Mouse (Mus musculus) hindbrain, embryonic 16.5 days (tissue): ENCODE measurements around the gene Arhgap27. TPM values are rescaled to one million over a fixed set of nuclear protein-coding genes. Genes with fewer than 3 reads are reported as not detected.
"Not testable (repeated sequence)": the region's sequence is repeated elsewhere in the genome, so short reads cannot be mapped to it uniquely, and the experiment has no call there.

Experiments
- ATAC-seq: fragments of 200-750 bp; cut with Nextera tagmentation; 2 replicates; pipeline ENCODE4 v1.8.0; 2017; ENCODE audit warnings: moderate TSS enrichment, moderate library complexity
- H3K27ac ChIP-seq: fragments of 300-500 bp; sonication (generic); 2 replicates; pipeline ENCODE4 v1.5.1; 2014; ENCODE audit warnings: low read depth, mild to moderate bottlenecking, control low read depth, low read length, moderate library complexity
- H3K27me3 ChIP-seq: fragments of 300-500 bp; sonication (generic); replicated peaks from 2 replicates; pipeline ENCODE4 v1.6.1; 2014; ENCODE audit warnings: low read length; ENCODE audit not compliant: control insufficient read depth, insufficient read depth
- H3K36me3 ChIP-seq: fragments of 300-500 bp; sonication (generic); 2 replicates; pipeline ENCODE4 v1.6.1; 2014; ENCODE audit warnings: mild to moderate bottlenecking, low read length, moderate library complexity, mixed read lengths; ENCODE audit not compliant: control insufficient read depth, insufficient read depth
- H3K4me1 ChIP-seq: fragments of 300-500 bp; sonication (generic); 2 replicates; pipeline ENCODE4 v1.6.1; 2014; ENCODE audit warnings: low read depth, low read length; ENCODE audit not compliant: control insufficient read depth, insufficient read depth
- H3K4me2 ChIP-seq: fragments of 300-500 bp; sonication (generic); 2 replicates; pipeline ENCODE4 v1.6.1; 2014; ENCODE audit warnings: mild to moderate bottlenecking, low read length, control low read depth, moderate library complexity
- H3K4me3 ChIP-seq: fragments of 300-500 bp; sonication (generic); 2 replicates; pipeline ENCODE4 v1.5.1; 2014; ENCODE audit warnings: mild to moderate bottlenecking, low read length, control low read depth, moderate library complexity
- H3K9ac ChIP-seq: fragments of 300-500 bp; sonication (generic); 2 replicates; pipeline ENCODE4 v1.6.1; 2014; ENCODE audit warnings: low read depth, mild to moderate bottlenecking, control low read depth, low read length, moderate library complexity
- H3K9me3 ChIP-seq: fragments of 300-500 bp; sonication (generic); 2 replicates; pipeline ENCODE4 v1.6.1; 2014; ENCODE audit warnings: mild to moderate bottlenecking, low read length, moderate library complexity; ENCODE audit not compliant: control insufficient read depth
- WGBS: fragments of 180-500 bp; shearing (Covaris S2); extraction: QIAGEN DNeasy Blood & Tissue Kit; methylation state at CpG from one replicate; pipeline ENCODE4 v1.1.7; 2014; 5-methylcytosine and 5-hydroxymethylcytosine counted together
- polyA plus RNA-seq: library from polyadenylated mRNA; unstranded; fragments of >200 nt; fragmentation: Nextera tagmentation; extraction: Ambion mirVana; gene quantifications from 2 replicates; pipeline ENCODE4 v1.2.1, GENCODE M21; 2015

Arhgap27 gene
- polyA plus RNA-seq, result 4.8 and 5.6 TPM in 2 replicates

DNA sequence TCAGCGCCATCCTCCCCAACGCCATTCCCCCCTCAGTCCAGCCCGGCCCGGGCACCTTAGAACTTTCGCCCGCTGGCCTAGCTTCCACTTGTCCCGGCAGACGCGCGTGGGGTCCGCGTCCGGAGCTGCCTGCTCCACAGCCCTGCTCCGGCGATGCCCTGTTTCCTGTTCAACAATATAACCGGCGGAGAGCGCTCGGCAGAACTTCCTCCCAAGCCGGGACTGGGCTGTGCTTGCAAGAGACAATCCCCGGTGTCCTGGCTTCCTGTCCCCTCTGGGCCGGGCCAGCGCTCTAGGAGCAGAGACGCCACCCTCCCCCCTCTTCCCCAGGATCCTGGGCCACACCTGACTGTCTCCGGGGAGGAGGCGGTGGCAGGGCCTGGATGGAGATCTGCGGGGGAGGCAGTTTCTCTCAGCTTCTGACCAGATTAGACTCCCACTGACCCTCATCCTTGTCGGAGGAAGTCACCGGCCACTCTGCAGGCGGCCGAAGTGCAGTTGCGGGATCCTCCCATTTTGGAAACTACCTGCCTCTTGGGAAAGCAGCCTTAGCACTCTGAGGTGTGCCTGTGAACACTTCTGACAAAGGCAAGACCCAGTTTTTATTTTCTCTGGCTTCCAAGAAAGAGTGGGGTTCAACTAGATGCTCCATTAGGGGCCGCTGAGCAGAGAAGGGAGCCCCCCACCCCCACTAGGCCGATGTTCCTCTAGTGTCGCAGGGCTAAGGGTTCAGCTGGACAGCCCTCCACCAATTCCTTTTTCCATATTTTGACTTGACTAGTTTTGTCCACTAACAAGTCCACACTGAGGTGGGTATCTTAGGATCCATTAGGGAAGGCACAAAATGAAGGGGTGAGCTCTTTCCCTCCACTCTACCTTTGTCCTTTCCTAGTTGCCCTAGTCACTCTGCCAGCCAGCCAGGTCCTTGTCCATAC, at the start of gene Arhgap27:
Gene Arhgap27 (minus strand): TSS at position 479 of the 935 bp plus-strand sequence.
- Histone ChIP-seq H3K9ac (peak within 1 kb of the TSS; percentile 53), H3K36me3 (peaks cover 3% of the 10 kb centered on the region; the same call in 1 of the 2 replicates), H3K27me3 (peaks cover 52% of the 10 kb centered on the region), H3K4me2 (peak within 1 kb of the TSS; percentile 72), H3K27ac (peak within 1 kb of the TSS; percentile 25), H3K9me3 (no peaks in the 10 kb centered on the region), H3K4me3 (peak within 1 kb of the TSS; percentile 40), H3K4me1 (peaks cover 28% of the 10 kb centered on the region)
- 4% methylated on average over 33 of the region's 35 CpGs for WGBS
- peak; percentile 15; the same call in 1 of the 2 replicates for ATAC-seq

GRCm38 (mm10) chr11:103412950-103413423, 49.5 kb upstream of the Arhgap27 start:
- Histone ChIP-seq H3K36me3 (no peaks in the 10 kb centered on the region), H3K27ac (peak overlapping the region; percentile 72), H3K9ac (peak overlapping the region; percentile 71), H3K4me2 (peak overlapping the region; percentile 92), H3K4me1 (peaks cover 14% of the 10 kb centered on the region), H3K4me3 (peak overlapping the region; percentile 83), H3K27me3 (no peaks in the 10 kb centered on the region), H3K9me3 (no peaks in the 10 kb centered on the region)
- WGBS, result 3% methylated on average over 14 of the region's 14 CpGs
- peak; percentile 67; the same call in 1 of the 2 replicates for ATAC-seq

DNA sequence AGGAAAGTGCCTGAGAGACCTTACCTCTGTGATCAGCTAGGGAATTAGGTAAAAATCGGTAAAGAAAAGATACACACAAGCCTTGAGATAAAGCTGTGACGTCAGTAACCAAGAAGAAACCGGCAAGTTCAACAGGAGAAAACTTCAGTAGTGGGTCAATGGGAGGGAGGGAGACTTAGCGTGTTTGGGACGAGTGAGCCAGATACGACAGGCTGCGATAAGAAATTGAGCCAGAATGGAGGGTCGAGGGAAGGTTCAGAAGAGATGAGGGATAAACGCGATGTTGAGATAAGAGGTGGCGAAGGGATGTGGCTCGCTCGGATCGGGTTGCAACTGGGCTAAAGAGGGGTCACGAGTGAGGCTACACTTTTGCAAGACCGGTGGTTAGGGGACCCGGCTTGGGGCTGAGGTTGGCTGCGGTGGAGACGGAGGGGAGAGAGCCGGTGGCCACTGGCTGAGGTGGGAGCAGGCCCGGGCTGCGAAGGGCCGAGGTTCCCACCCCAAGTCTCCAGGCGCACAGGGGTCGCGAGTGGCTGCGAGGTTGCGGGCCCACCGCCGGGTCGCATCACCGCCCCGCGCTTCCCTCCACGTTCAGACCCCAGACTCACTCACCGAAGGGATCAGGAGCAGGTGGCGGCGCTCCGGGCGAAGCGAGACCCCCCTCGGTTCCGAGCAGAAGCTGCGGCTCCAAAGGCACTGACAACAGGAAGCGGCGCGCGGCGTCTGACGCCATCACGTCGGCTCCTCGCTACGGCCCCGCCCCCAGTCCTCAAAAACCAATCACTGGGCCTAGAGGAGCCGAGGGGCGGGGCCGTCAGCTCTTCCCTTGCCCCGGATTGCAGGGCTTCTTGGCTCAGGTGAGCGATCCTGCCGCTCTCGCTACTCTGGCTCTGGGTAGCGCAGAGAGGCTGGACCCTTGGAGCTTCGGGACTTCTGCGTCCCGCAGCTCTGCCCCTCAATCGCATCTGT, 48.8 kb upstream of the Arhgap27 start, which contains the start of gene Plekhm1:
Gene Plekhm1 (minus strand): TSS at position 707 of the 969 bp plus-strand sequence.
- Histone ChIP-seq H3K9ac (peak within 1 kb of the TSS; percentile 85), H3K4me1 (peaks cover 14% of the 10 kb centered on the region), H3K4me2 (peak within 1 kb of the TSS; percentile 92), H3K36me3 (no peaks in the 10 kb centered on the region), H3K27ac (peak within 1 kb of the TSS; percentile 78), H3K27me3 (no peaks in the 10 kb centered on the region), H3K4me3 (peak within 1 kb of the TSS; percentile 83), H3K9me3 (no peaks in the 10 kb centered on the region)
- under 1% methylated on average over 46 of the region's 67 CpGs for WGBS
- ATAC-seq, result peak; percentile 99

GRCm38 (mm10) chr11:103411301-103411700, 47.8 kb upstream of the Arhgap27 start:
- H3K9me3 ChIP-seq, result no peaks in the 10 kb centered on the region
- no peak for ATAC-seq
- no peaks in the 10 kb centered on the region for H3K27me3 ChIP-seq
- no peak overlapping the region for H3K4me3 ChIP-seq
- peaks cover 14% of the 10 kb centered on the region for H3K4me1 ChIP-seq
- no peaks in the 10 kb centered on the region for H3K36me3 ChIP-seq
- H3K9ac ChIP-seq, result no peak overlapping the region
- H3K27ac ChIP-seq, result no peak overlapping the region
- 100% methylated on average over 1 of the region's 1 CpGs for WGBS
- H3K4me2 ChIP-seq, result peak overlapping the region; percentile 92

DNA sequence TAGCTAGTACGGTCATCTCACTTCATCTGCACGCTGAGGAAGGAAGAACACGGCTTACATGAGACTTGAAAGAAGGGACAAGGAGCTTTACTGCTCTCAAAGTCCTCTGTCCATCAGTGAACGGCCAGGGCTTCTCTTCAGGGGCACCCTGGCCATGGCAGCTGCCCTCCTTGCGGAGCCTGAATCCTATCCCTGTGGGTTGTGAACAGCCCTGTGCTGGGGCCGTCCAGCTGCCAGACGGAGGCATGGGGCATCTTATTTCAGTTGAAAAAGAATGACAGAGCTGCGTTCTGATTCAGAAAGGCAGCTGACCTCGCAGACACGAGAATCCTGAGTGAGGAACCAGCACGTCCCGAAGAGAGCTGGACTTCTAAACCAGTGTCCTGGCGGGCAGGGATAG, 45.4 kb upstream of the Arhgap27 start:
- H3K27ac ChIP-seq, result no peak overlapping the region
- no peaks in the 10 kb centered on the region for H3K9me3 ChIP-seq
- 93% methylated on average over 13 of the region's 13 CpGs for WGBS
- H3K36me3 ChIP-seq, result no peaks in the 10 kb centered on the region
- H3K27me3 ChIP-seq, result no peaks in the 10 kb centered on the region
- H3K4me3 ChIP-seq, result no peak overlapping the region
- no peak for ATAC-seq
- no peak overlapping the region for H3K4me2 ChIP-seq
- no peak overlapping the region for H3K9ac ChIP-seq
- H3K4me1 ChIP-seq, result peaks cover 14% of the 10 kb centered on the region

DNA sequence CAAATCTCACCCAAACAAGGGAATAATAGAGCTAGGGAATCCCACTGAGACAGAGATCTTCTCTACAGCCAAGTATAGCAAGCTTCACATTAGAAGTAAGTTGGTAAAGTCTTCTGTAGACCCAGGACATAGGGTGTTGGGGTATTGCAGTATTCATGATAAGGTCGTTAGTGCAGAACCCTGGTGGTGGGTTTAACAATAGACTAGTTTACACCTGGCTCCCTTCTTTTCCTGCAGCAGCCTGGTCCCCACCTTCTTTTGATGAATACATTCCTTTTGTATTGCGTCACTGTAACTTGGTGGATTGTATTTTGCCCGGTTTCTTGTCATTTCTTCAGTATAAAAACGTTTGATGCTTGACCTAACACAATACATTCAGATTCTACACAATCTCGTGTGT, 43.6 kb upstream of the Arhgap27 start:
- not testable (repeated sequence) for H3K9ac ChIP-seq, H3K9me3 ChIP-seq, H3K27ac ChIP-seq, H3K27me3 ChIP-seq, H3K4me2 ChIP-seq, H3K36me3 ChIP-seq, ATAC-seq, H3K4me3 ChIP-seq
- WGBS, result 59% methylated on average over 5 of the region's 5 CpGs
- peaks cover 11% of the 10 kb centered on the region for H3K4me1 ChIP-seq

DNA sequence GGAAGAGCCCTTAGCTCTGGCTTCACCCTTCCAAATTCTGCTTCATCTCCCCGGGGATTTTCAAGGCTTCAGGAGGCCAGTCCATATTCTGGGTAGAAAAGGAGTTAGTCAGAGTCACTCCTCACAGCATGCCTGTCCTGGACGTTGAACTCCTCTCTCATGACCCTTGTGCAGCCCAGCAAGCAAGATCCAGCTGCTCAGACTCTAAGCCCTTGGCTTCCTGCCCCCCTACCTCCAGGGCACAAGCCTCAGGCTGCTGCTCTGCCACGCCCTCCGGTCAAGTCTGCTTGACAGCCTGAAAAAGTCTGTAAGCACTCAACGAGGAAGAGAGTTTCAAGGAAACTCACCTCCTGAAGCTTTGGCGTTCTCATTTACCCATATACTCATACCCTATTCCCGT, 43.1 kb upstream of the Arhgap27 start:
- H3K36me3 ChIP-seq, result peaks cover 4% of the 10 kb centered on the region; the same call in 1 of the 2 replicates
- H3K27ac ChIP-seq, result no peak overlapping the region
- H3K4me1 ChIP-seq, result peaks cover 8% of the 10 kb centered on the region
- no peak for ATAC-seq
- no peak overlapping the region for H3K4me3 ChIP-seq
- H3K9me3 ChIP-seq, result no peaks in the 10 kb centered on the region
- WGBS, result 86% methylated on average over 7 of the region's 7 CpGs
- H3K9ac ChIP-seq, result no peak overlapping the region
- H3K27me3 ChIP-seq, result no peaks in the 10 kb centered on the region
- H3K4me2 ChIP-seq, result no peak overlapping the region

GRCm38 (mm10) chr11:103405814-103406213, 42.3 kb upstream of the Arhgap27 start:
- H3K27ac ChIP-seq, result no peak overlapping the region
- WGBS, result 89% methylated on average over 1 of the region's 1 CpGs
- no peak for ATAC-seq
- peaks cover 4% of the 10 kb centered on the region; the same call in 1 of the 2 replicates for H3K36me3 ChIP-seq
- no peaks in the 10 kb centered on the region for H3K27me3 ChIP-seq
- no peaks in the 10 kb centered on the region for H3K9me3 ChIP-seq
- no peak overlapping the region for H3K4me2 ChIP-seq
- H3K9ac ChIP-seq, result no peak overlapping the region
- H3K4me1 ChIP-seq, result peaks cover 2% of the 10 kb centered on the region
- no peak overlapping the region for H3K4me3 ChIP-seq
